Mouse (Mus musculus): ENCODE results near the gene Gm49355.
"Not testable (repeated sequence)": the region's sequence is repeated elsewhere in the genome, so short reads cannot be mapped to it uniquely, and the experiment has no call there.

Gm49355 gene

DNA sequence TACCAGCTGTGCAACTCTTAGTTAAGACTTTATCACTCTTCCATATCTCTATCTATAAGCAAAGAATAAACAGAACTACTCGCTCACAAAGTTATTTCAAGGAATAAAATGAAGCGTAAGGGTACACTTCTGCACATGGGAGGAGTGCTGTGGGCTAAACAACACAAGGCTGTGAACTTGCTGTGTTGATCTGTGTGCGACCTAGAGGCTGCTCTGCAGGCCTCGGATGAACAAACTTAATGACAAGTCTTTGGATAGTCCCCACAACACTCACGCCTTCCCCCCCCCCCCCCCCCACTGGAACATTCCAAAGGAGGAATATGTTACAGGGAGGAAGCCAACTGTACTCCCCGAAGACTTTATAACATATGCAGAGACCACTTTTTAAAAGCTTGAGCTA, at the start of gene Gm49355:
TSS of gene Gm49355 (plus strand) at position 336 of the 400 bp plus-strand sequence.
- no peak for DNase-seq (ENCODE audit: low spot score)

DNA sequence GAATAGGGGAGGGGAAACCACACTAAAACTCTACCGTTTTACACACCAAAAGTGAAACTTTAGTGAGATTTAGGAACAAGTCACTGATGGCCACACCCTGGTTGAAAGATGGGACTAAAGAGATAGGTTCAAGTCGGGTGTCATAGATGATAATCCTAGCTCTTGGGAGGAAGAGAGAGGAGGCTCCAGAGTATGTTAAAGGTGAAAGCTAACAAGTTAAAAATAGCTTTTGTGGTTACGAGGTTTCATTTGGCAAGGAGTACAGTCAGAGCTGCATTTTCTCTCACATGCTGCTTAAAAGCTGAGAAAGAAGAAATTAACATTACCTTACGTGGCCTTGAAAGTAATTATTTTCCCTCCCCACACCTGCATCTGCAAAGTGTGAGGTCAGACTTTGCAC, 40.0 kb upstream of the Gm49355 start:
- no peak for DNase-seq (ENCODE audit: low spot score)

DNA sequence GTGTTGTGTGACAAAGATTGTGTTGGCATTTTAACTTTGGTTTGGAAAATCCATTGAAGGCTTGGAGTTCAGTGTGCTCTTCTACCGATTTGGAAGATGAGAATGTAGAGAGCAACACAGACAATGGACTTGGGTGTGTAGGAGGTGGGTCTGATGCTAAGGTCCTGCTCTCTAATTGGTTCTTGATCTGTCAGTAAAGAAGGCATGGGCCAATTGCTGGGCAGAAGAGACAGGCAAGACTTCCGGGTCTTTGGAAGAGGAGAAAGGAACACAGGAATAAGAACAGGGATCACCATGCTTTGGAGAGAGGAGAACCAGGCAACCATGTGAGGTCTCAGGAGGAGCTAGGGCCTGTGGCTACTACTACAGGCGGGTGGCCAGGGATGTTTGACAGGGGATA, 7.7 kb upstream of the Gm49355 start:
- no peak for DNase-seq (ENCODE audit: low spot score)

DNA sequence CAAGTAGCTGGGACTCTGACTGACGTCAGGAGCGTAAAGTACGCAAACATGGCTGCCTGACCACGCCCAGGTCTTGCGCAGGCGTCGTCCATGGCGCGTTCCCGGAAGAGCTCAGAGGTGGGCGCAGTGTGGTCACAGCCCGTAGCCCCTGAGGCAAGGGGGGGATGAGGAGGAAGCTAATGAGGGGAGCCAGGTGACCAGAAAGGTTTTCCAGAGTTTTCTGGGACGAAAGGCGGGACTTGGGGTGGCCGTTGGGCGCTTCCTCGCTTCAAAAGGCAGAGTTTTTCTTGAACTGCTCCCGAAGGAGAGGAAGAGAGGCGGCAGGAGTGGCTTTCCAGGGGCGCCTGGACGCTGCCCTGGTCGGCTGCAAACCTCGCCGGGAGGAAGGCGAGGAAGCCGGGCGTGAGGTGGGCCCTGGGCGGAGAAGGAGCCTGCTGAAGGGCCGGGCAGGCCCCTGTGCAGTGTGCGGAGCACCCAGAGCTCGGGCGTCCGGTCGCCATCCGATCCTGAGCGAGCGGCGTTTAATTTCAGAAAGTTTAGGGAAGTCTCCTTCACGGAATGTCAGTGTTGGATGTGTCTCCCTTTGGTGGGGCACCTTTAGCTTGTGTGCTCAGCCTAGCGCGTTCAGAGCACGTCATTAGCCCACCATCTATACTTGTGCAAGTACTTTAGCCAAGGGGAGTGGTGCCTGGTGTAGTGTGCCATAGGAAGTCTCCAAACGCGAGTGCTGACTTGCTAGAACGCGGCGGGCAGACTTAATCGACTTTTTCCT, 551 bp downstream of the Gm49355 start, which contains the start of gene 3830406C13Rik:
TSS of gene 3830406C13Rik (plus strand) at position 33 of the 772 bp plus-strand sequence.
- DNase-seq (ENCODE audit: low spot score), result peak; percentile 90

DNA sequence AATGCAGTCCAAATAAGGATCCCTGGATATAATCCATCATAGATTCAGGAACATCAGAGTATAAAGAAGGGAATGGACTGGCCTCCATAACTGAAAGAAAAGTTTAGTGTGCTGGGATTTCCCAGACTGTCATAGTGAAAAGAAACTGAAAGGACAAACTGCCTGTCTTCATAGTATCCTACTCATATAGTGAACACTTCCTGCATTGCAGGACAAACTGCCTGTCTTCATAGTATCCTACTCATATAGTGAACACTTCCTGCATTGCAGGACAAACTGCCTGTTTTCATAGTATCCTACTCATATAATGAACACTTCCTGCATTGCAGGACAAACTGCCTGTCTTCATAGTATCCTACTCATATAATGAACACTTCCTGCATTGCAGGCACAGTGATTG, 6.0 kb downstream of the Gm49355 start:
- not testable (repeated sequence) for DNase-seq (ENCODE audit: low spot score)

DNA sequence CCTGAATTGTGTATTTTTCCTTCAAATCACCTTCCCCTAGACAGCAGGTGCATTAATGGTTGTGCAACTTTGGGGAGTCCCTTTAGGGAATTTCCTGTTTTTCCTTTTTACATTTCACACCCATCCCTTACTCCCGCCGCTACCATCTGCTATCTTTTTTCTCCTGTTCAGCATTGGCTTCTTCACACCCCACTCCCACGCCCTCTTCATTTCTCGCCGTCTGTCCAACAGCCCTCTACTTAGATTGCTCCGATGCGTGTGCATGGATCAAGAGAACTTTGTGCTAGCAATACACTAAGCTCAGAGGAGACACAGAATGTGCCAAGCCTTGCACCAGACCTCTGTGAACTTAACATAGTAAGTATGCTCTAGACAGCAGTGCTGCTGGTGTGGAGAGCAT, 12.6 kb downstream of the Gm49355 start:
- no peak for DNase-seq (ENCODE audit: low spot score)

DNA sequence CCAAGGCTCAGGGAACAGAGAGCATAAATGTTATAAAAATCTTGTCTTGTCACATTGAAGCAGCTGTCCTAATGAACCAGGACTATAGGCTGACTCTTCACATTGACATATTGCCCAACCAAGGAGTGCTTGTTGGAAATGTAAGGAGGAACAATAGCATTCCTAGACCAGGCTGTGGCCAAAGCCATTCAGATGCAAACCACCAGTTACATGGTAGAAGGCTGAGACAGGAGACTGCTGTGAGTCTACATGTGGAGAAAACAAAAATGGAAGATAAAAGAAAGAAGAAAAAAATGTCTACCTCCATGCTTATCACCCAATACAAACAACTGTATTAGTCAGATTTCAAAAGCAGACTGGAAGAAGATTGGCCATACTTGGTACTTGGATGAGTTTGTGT, 15.4 kb downstream of the Gm49355 start:
- DNase-seq (ENCODE audit: low spot score), result no peak

DNA sequence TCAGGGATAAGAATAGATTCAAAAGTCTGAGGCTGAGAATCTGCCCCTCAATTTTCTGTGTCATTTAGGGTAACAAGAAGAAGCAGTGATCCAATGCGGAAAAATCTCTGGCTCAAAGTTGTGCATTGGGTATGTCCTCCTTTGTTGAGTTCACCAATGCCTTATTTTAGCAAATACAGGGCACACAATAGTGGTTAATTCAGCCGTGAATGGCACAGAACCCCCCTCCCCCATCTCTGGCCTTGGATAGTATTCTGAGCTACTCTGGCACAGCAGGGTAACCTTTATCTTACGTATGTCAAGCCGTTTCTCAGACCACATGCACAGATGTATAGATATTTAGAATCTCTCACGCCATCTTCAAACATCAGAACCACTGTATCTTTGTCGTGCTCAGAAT, 15.9 kb downstream of the Gm49355 start:
- DNase-seq (ENCODE audit: low spot score), result peak; percentile 44

DNA sequence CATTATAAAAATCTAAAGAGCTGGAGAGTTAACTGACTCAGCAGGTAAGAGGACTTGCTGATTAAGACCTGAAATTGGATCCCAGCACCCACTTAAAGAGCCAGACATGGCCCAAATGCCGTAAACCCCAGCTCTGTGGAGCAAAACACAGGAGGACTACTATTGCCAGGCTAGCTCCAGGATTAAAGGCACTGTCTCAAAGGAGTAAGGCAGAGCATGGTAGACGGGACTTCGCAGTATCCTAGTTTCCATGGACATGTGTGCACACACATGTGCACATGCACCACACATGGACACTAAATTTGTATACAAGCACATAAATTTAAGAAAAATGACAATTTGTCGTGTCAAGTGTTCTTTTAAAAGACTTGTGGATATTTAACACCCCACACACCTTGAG, 16.5 kb downstream of the Gm49355 start:
- DNase-seq (ENCODE audit: low spot score), result no peak

DNA sequence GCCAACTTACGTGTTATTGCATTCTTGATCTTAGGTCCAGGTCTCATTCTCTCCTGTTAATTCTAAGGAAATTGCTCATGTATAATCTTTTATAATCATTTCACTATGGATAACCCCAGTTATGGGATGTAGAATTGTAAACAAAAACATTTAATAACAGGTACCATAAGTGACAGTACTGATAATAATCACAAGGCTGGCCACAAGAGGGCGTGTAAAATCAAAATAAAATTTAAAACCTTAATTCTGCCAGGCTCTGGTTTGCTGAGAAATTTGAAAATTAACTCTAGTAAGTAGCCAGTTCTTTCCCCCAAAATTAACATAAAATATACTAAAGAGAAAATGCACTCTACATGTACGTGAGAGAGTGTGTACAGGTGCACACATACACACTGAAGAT, 16.9 kb downstream of the Gm49355 start:
- DNase-seq (ENCODE audit: low spot score), result peak; percentile 70

DNA sequence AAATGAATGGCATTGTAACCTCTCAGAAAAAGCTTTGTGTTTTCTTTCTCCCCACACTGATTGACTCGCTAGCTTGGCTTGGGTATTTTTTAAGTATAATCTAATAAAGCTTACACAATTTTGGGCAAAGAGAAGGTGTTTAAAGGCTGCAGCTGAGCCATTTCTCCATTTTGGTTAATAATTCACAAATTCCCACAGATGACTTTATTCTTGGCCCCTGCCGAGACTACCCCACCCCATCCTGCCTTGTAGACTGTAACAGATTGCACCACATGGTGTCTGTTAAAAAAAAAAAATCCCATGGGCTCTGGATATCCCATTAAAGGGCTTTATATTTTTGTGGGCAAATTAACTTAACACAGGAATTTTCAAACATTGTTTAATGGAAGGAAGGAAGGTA, 19.3 kb downstream of the Gm49355 start:
- DNase-seq (ENCODE audit: low spot score), result no peak

DNA sequence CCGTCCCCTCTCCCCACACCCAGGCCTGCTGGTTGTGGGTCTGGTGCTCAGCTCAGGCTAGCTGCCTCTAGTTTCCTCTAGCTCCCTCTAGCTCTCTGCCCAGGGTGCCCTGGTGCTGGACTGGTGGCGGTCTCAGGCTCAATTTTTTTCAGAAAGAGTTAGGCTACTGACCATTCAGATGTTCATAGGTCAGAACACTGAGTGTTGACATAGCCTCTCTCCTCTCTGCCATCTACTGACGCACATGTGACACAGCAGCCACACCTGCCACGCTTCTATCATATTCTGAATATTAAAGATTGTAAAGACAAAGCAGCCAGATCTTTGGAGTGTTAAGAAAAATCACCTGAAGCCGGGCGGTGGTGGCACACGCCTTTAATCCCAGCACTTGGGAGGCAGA, 49.8 kb downstream of the Gm49355 start:
- no peak for DNase-seq (ENCODE audit: low spot score)

DNA sequence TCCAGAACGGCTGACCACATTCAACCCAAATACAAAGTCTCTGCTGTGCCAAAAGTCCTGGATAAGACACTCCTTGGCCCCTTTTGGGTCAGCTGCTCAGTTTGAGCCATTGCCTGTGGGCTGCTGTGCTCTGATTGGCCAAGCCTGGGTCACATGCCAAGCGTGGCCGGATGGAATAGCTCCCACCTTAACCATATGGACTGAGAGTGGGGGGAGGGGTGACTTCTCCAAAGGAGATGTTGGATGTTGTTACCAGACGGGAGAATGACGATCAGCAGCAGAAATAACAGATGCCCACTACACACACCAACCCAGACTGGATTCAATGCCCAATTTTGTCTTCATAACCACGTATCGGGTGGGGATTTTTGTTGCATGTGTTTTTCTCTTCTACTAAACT, 51.1 kb downstream of the Gm49355 start:
- DNase-seq (ENCODE audit: low spot score), result peak; percentile 47

DNA sequence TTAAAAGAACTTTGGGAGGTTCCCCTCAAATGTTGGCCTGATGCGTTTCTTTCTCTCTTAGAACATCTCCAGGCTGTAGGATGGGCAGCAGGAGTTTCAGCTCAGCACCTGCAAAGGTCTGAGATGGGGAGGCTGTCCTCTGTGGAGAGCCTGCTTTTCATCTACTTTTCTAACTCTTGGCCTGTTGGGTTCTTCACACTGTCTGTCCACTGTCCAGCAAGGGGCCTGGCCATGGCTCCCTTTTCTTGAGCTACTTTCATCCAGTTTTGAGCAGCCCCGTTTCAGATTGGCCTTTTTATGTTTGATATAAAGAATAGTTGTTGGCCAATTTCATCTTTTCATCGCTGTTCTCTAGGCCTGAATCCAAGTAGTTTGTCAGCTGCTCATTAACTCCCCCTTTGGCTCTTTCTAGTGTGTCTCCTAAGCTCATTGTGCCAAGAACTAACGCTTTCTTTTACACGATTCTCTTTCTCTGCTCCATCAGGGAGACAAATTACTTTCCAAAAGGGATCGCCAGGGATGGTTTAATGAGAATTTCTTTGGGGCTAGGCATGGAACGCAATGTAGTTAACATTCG, 53.7 kb downstream of the Gm49355 start:
- DNase-seq (ENCODE audit: low spot score), result no peak

DNA sequence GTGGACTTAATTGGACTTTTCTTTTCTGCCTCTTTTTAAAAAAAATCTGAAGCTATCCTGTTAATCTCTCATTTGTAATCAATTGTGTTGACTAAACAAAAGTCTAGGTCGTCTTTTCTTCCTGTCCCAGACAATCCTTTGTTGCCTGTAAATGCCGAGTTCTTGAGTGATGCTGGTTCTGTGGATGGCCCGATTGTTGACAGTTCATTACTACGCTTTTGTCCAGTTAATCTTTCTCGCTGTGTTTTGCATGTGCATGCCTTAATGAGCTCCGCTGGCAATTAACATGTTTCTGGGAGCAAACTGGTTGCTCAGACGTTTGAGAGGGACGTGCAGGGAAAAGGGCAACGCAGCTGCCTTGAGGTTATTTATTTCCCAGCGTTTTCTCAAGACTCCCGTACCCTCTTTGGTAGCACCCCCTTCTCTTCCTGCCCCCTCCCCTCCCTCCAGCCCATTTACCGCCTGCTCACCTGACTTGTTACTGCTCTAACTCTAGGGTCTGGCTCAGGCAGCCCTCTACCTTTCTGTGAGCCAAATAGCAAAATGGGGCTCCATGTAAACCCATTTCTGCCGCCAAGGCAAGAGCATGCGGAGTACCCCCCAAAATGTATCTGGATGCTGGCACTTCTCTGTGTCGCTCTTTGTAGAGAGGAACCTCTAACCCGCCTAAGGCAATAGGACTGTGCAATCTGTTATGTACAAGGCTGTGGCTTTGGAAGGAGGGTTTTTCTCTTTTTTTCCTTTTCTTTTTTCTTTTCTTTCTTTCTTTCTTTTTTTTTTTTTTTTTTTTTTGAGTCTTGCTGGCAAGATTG, 54.4 kb downstream of the Gm49355 start:
- peak; percentile 83 for DNase-seq (ENCODE audit: low spot score)

DNA sequence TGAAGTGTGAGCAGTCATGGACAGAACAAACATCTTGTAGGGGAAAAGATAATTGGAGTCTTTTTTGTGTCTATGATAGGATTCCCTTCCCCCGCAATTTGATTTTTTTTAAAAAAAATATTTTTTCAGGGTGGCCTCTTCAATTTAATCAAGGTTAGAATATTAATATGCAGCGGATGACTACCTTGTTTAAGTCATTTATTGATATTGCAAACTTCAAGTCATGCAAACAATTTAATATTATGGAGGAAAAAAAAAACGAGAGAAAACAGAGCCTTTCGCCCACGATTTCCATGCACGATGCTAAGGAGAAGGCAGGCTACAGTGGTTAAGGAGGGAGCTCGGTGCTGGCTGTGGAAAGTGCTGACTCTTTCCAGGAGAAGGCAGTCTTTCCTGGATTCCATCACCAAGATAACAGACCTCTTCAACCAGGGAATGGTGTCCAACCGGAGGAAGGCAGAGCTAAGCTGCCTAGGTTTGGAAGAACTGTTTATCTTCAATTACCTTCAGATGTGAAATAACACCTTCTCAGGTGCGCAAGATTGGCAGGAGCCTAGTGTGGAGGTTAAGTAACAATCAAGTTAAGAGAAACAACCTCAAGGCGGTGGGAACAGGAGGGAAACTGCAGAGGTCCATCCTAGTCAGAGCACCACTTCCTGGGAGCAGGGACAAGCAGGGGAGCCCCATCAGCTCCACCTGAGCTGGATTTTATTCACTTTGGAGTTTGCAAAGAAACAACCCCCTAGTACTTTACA, 55.2 kb downstream of the Gm49355 start:
- DNase-seq (ENCODE audit: low spot score), result no peak

DNA sequence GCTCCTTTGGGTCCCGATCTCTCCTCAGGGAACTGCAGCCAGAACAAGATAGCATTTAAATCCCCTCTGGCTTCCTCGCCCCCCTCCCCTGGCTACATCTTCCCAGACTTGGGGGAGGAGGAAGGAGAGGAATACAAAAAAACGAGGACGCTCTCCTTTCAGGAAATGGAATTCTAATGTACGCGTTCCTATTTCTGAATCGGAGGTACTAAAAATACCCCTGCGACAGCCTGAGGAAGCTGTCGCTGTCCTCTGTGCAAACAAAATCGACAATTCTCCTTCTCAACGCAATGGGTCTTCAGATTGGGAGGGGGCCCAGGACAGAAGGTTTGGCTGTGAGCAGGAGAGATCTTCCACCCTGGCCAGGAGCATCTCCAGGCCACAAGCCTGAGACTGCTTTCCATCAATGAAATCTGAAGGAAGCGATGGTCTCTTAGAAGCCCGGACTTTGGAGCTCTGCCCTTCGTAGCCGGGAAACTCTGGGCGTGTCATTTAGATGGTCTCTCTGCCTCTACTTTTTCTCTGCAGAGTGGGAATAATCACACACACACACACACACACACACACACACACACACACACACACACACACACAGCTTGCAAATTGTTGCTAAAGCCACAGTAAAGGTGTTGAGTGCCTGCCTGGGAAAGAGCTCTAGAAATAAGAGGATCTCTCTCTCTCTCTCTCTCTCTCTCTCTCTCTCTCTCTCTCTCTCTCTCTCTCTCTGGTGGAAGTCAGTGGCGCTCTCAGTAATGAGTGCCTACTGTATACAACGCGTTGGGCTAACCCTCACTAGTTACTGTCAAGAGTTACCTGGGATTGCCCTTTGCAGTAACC, 56.7 kb downstream of the Gm49355 start:
- peak; percentile 50 for DNase-seq (ENCODE audit: low spot score)

DNA sequence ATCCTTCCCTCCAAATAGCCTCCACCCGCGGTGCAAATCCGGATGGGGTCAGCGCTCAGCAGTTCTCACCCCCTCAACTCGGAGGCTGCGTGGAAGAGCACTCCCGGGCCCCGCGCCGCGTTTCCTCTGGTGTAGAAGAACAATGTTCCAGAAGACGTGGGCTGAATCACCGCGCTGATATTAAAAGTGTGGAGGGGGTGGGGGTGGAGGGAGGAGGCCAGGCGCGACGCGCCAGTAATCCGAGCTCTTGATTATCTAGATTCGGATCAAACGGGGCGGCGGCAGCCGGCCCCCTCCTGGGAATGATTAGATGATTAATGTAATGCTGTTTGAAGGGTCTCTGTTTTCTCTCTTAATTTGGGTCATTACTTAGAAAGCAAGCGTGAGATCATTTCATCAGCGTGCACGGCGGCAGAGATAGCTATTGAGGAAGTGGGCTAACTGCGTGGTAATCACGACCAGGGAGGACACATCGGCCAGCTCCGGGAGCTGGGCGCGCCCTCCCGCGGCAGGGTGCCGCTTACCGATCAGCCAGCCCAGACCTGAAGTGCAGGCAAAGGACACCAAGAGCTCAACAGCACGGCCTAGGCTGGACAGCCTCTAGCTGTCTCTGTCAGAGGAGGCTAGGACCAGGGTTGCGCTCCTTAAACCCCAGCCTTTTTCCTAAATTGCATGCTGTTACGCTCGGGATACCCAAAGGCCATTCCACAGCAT, 57.5 kb downstream of the Gm49355 start:
- DNase-seq (ENCODE audit: low spot score), result peak; percentile 83

DNA sequence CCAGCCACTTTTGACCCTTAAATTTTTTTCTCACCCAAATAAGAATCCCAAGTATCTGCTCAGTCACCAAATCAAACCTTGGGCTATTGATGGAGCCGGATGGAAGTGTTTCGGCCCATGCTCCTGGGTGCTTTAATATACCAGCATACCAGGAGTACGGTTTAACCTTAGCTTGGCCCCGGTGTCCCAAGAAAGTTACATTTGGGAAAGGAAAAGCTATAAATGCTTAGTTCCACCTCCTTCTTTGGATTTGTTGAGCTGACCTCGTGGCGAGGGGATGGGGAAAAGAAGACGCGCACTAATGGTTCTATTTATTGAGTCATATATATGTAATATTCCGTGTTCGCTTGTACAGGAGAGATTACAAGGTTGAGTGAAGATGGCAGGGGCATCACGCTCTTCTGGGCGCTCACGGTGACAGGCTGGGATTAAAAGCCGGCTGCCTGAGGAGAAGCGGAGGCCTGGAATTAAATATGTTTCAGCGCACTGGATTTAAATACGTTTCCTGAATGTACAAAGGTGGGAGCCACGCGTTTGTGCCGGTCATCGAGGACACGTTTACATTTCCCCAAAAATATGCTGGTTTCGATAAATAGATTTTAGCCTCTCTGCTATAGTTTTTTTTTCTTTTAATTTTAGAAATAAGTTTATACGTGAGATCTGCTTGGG, 58.1 kb downstream of the Gm49355 start:
- peak; percentile 71 for DNase-seq (ENCODE audit: low spot score)

Measured in retina, embryonic 14.5 days (tissue).